Mouse (Mus musculus) limb, embryonic 14.5 days (tissue): ENCODE results near the gene Lpcat2b. TPM values are rescaled to one million over a fixed set of nuclear protein-coding genes. Genes with fewer than 3 reads are reported as not detected.

Experiments
- ATAC-seq: fragments of 200-750 bp; cut with Nextera tagmentation; 2 replicates; pipeline ENCODE4 v1.8.0; 2017; ENCODE audit warnings: low read depth, moderate number of reproducible peaks, moderate TSS enrichment; ENCODE audit not compliant: low FRiP score
- DNase-seq: peaks from one replicate; pipeline ENCODE4 v3.0.0-alpha.2; 2015; ENCODE audit warnings: low spot score
- H3K27ac ChIP-seq: fragments of 300-500 bp; sonication (generic); replicated peaks from 2 replicates; pipeline ENCODE4 v1.5.1; 2014; ENCODE audit warnings: low read depth, mild to moderate bottlenecking, low read length, moderate library complexity, mixed read lengths
- H3K27me3 ChIP-seq: fragments of 300-500 bp; sonication (generic); 2 replicates; pipeline ENCODE4 v1.6.1; 2014; ENCODE audit warnings: low read length, mixed read lengths; ENCODE audit not compliant: control insufficient read depth, insufficient read depth
- H3K36me3 ChIP-seq: fragments of 300-500 bp; sonication (generic); 2 replicates; pipeline ENCODE4 v1.6.1; 2014; ENCODE audit warnings: mild to moderate bottlenecking, low read length, moderate library complexity, mixed read lengths; ENCODE audit not compliant: control insufficient read depth, insufficient read depth
- H3K4me1 ChIP-seq: fragments of 300-500 bp; sonication (generic); 2 replicates; pipeline ENCODE4 v1.6.1; 2014; ENCODE audit warnings: antibody characterized with exemption, low read length, mixed read lengths; ENCODE audit not compliant: control insufficient read depth, insufficient read depth
- H3K4me2 ChIP-seq: fragments of 300-500 bp; sonication (generic); replicated peaks from 2 replicates; pipeline ENCODE4 v1.6.1; 2014; ENCODE audit warnings: low read depth, mild to moderate bottlenecking, low read length, moderate library complexity; ENCODE audit not compliant: severe bottlenecking
- H3K4me3 ChIP-seq: fragments of 300-500 bp; sonication (generic); replicated peaks from 2 replicates; pipeline ENCODE4 v1.5.1; 2014; ENCODE audit warnings: low read length
- H3K9ac ChIP-seq: fragments of 300-500 bp; sonication (generic); 2 replicates; pipeline ENCODE4 v1.6.1; 2014; ENCODE audit warnings: mild to moderate bottlenecking, low read depth, low read length, moderate library complexity; ENCODE audit not compliant: severe bottlenecking
- H3K9me3 ChIP-seq: fragments of 300-500 bp; sonication (generic); 2 replicates; pipeline ENCODE4 v1.6.1; 2016; ENCODE audit warnings: low read length; ENCODE audit not compliant: control insufficient read depth
- POLR2A ChIP-seq: fragments of 200-500 bp; IDR thresholded peaks from 2 replicates; pipeline ENCODE4 v1.8.0; 2012; ENCODE audit warnings: inconsistent platforms, mild to moderate bottlenecking, moderate library complexity, borderline replicate concordance; ENCODE audit not compliant: insufficient read depth, insufficient read length; ENCODE audit errors: extremely low read depth
- WGBS: fragments of 180-500 bp; shearing (Covaris S2); extraction: QIAGEN DNeasy Blood & Tissue Kit; methylation state at CpG from one replicate; pipeline ENCODE4 v1.1.7; 2014; 5-methylcytosine and 5-hydroxymethylcytosine counted together
- polyA plus RNA-seq, 2 experiments: library from polyadenylated mRNA; depleted of rRNA in 1 of 2; stranded (reverse) in 1 of 2; unstranded in 1 of 2; fragments of >200 nt; fragmentation: Nextera tagmentation in 1 of 2; extraction: Ambion mirVana in 1 of 2; gene quantifications; 2 replicates each; pipeline versions ENCODE4 v1.2.1 to v1.2.3; 2012 to 2014

Gene Lpcat2b
- polyA plus RNA-seq, 2 experiments, result not detected

DNA sequence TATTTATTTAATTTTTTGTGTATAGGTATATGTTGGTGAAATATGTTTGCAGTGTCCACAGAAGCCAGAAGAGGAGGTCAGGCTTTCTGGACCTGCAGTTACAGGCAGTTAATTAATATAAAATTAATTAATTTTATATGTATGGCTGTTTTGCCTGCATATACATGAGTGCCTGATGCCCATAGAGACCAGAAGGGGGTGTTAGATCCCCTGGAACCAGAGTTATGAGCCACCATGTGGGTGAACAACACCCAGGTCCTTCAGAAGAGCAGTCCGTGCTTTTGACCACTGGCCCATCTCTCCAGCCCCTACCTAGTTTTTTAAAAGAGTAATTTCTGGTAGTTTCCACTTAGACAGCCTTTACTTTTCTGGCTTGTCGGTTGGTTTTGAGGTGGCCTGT lies 19.1 kb upstream of the Lpcat2b start:
- no peak for TF ChIP-seq POLR2A
- Histone ChIP-seq H3K27ac (no peak overlapping the region), H3K27me3 (no peaks in the 10 kb centered on the region), H3K36me3 (no peaks in the 10 kb centered on the region), H3K9me3 (no peaks in the 10 kb centered on the region), H3K9ac (no peak overlapping the region), H3K4me2 (no peak overlapping the region), H3K4me1 (0 out of 2 replicates have a peak, but pooled peaks cover 4% of the 10 kb centered on the region), H3K4me3 (no peak overlapping the region)
- DNase-seq (no peak), ATAC-seq (no peak)
- 85% methylated on average over 2 of the region's 2 CpGs for WGBS

DNA sequence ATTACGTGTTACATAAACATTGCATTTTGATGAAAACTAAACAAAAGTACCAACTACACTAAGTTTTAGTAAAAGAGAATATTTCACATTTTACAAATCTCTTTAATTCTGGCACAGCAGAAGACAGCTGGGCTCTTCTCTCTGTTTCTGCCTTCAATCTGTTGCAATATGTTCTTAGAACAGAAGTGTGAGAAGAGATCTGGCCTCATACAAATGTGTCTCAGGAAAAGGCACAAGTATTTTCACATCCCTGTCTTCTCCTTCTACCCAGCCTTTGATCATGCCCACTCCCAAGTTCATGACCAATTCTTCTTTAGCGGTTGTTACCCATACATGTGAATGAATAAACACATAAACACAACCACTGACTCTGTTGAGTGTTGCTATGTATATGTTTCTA lies 16.3 kb upstream of the Lpcat2b start:
- H3K27me3 ChIP-seq, result no peaks in the 10 kb centered on the region
- H3K9ac ChIP-seq, result no peak overlapping the region
- DNase-seq, result no peak
- no peak for TF ChIP-seq POLR2A
- WGBS, result 92% methylated on average over 2 of the region's 2 CpGs
- H3K4me3 ChIP-seq, result no peak overlapping the region
- no peak overlapping the region for H3K4me2 ChIP-seq
- H3K9me3 ChIP-seq, result no peaks in the 10 kb centered on the region
- no peaks in the 10 kb centered on the region for H3K36me3 ChIP-seq
- H3K4me1 ChIP-seq, result 0 out of 2 replicates have a peak, but pooled peaks cover 4% of the 10 kb centered on the region
- no peak for ATAC-seq
- H3K27ac ChIP-seq, result no peak overlapping the region

- 35% methylated on average over 1 of the region's 1 CpGs for WGBS
- H3K36me3 ChIP-seq, result no peaks in the 10 kb centered on the region
- H3K27ac ChIP-seq, result no peak overlapping the region
- no peak for TF ChIP-seq POLR2A
- H3K9me3 ChIP-seq, result no peaks in the 10 kb centered on the region
- H3K4me1 ChIP-seq, result no peaks in the 10 kb centered on the region
- ATAC-seq (no peak), DNase-seq (peak; percentile 23)
- H3K4me2 ChIP-seq, result no peak overlapping the region
- H3K27me3 ChIP-seq, result no peaks in the 10 kb centered on the region
- H3K4me3 ChIP-seq, result no peak overlapping the region
- no peak overlapping the region for H3K9ac ChIP-seq
These were observed 9.7 kb upstream of the Lpcat2b start for GRCm38 (mm10) chr5:107421676-107422075.

- no peaks in the 10 kb centered on the region for H3K9me3 ChIP-seq
- no peak for DNase-seq
- H3K36me3 ChIP-seq, result no peaks in the 10 kb centered on the region
- 0 out of 2 replicates have a peak, but pooled peaks cover 5% of the 10 kb centered on the region for H3K4me1 ChIP-seq
- no peak for TF ChIP-seq POLR2A
- no peaks in the 10 kb centered on the region for H3K27me3 ChIP-seq
- no peak overlapping the region for H3K4me3 ChIP-seq
- H3K27ac ChIP-seq, result no peak overlapping the region
- no peak for ATAC-seq
- H3K9ac ChIP-seq, result no peak overlapping the region
- H3K4me2 ChIP-seq, result no peak overlapping the region
- WGBS, result 68% methylated on average over 5 of the region's 5 CpGs
These were observed 2.7 kb downstream of the Lpcat2b start for GRCm38 (mm10) chr5:107434001-107434400.

DNA sequence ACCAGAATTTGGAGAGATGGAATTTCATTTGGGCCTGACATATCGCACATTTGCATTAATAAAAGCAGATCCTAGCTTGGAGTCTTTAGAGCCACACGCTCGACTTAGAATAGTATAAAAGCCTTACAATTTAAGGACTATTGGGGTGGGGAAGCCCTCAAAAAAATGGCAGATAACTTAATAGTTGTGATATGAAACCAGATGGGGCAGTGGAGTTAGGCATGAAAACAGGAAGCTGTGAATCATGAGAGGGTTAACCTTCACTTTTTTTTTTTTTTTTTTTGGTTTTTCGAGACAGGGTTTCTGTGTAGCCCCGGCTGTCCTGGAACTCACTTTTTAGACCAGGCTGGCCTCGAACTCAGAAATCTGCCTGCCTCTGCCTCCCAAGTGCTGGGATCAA lies 4.8 kb downstream of the Lpcat2b start:
- WGBS, result 90% methylated on average over 6 of the region's 6 CpGs

GRCm38 (mm10) chr5:107436587-107437209 lies 5.3 kb downstream of the Lpcat2b start:
- Histone ChIP-seq H3K4me2 (no peak overlapping the region), H3K4me1 (0 out of 2 replicates have a peak, but pooled peaks cover 5% of the 10 kb centered on the region), H3K27me3 (no peaks in the 10 kb centered on the region), H3K27ac (no peak overlapping the region), H3K9ac (no peak overlapping the region), H3K4me3 (no peak overlapping the region), H3K9me3 (no peaks in the 10 kb centered on the region), H3K36me3 (no peaks in the 10 kb centered on the region)
- TF ChIP-seq POLR2A, result no peak
- WGBS, result 64% methylated on average over 6 of the region's 6 CpGs
- DNase-seq (no peak), ATAC-seq (no peak)

More for the DNA sequence above, 4.8 kb downstream of the Lpcat2b start:
- H3K4me3 ChIP-seq, result no peak overlapping the region
- H3K9ac ChIP-seq, result no peak overlapping the region
- H3K4me2 ChIP-seq, result no peak overlapping the region
- DNase-seq (no peak), ATAC-seq (no peak)
- no peak overlapping the region for H3K27ac ChIP-seq
- no peaks in the 10 kb centered on the region for H3K36me3 ChIP-seq
- H3K27me3 ChIP-seq, result no peaks in the 10 kb centered on the region
- no peak for TF ChIP-seq POLR2A
- H3K9me3 ChIP-seq, result no peaks in the 10 kb centered on the region
- 0 out of 2 replicates have a peak, but pooled peaks cover 5% of the 10 kb centered on the region for H3K4me1 ChIP-seq
